Mouse (Mus musculus): ENCODE results near the gene Tbc1d20.

The Tbc1d20 gene

DNA sequence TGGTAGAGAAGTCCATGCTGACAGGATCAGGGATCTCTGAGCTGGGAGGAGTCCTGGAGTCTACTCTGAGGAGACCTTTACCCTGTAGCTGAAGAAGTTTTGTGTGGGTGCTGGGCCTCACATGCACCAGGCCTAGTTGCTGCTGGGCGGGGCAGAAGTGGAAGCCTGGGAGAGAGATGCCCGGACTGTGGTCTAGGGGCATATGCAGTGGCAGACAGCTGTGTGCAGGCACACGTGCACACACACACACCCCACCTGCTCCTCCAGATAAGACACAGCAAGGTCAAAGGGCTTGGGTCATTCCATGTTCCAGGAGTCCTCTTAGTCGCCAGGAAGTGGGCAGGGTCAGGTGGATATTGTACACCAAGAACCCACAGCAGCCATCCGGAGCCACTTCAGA is 66.0 kb downstream of the Tbc1d20 start:
- in situ Hi-C loops (cut with MseI, MboI), result no loop called here

GRCm38 (mm10) chr2:152360271-152360775 is 66.7 kb downstream of the Tbc1d20 start:
- in situ Hi-C loops (cut with MseI, MboI), result no loop called here

DNA sequence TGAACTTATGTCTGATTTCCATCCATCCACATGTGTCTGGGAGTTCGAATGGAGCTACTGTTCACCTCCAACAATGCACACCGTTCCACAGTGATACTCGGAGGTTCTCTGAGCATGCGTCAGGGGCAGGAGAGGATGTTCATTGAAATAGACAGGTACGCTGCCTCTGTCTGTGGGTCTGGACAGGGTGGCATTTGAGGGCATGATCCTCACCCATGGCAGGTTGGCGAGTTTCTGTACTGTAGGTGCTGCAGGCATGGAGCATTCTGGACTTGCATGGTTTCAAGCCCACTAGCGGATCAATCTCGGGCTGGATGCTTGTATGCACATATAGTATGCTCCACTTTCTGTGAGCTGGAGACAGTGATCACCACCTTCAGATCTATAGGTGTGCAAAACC is 67.6 kb downstream of the Tbc1d20 start:
- in situ Hi-C loops (cut with MseI, MboI), result no loop called here
